Mouse (Mus musculus) E14TG2a.4 (cell line): ENCODE measurements around the gene Crtc1.

ENCODE experiments used
- CTCF ChIP-seq: conservative IDR thresholded peaks from 2 replicates; pipeline ENCODE4 v1.5.1; 2014; ENCODE audit warnings: low read length
- POU5F1 ChIP-seq: IDR thresholded peaks from 2 replicates; pipeline ENCODE4 v1.6.1; 2014; ENCODE audit warnings: low read length, borderline replicate concordance

DNA sequence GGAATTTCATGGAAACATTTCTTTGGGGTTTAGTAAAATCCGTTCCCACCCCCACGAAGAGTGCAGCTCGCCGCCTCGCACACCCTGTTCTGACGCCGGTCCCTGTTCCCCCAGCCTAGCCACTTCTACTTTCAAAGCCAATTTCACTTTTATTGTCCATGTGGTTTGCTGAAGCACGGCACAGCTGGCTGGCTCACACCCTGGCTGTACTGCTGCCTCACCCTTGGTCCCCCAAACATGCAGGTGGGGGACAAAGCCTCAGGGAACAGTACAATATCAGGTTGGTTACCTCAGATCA is 23.1 kb upstream of the Crtc1 start:
- TF ChIP-seq CTCF (no peak), POU5F1 (no peak)
